In genomic region chr9:43103675-43104299, GRCm38 (mm10) we compare ENCODE assay signal across 9 mouse cellular contexts. TPM values are rescaled to one million over a fixed set of nuclear protein-coding genes. Genes with fewer than 3 reads are reported as not detected.
DNase-seq lines count a peak whose midpoint lies in the region; ATAC-seq and TF ChIP-seq lines count a peak whose summit lies in the region.
"Had no signal": no experiment of that assay in that cellular context is flagged by ENCODE, and none has a peak within 500 bp of the region (broad histone marks: within the 10 kb centered on the region; RNA-seq: fewer than 3 reads in every experiment).

No protein-coding gene starts in this region.

- peak overlapping the region; percentile 96 for H3K4me3 ChIP-seq in lung, embryonic 14.5 days (ENCODE audit: low read depth, low read length)
- peak overlapping the region; percentile 94 for H3K4me3 ChIP-seq in heart, embryonic 13.5 days
- peak overlapping the region; percentile 92 for H3K4me3 ChIP-seq in liver, embryonic 13.5 days (replicated peaks)
- peak overlapping the region; percentile 94 for H3K4me3 ChIP-seq in stomach, embryonic 16.5 days (replicated peaks; ENCODE audit: low read length)

- peak overlapping the region; percentile 92 for H3K9ac ChIP-seq in lung, embryonic 14.5 days
- H3K9ac ChIP-seq in heart, embryonic 13.5 days, result peak overlapping the region; percentile 98
- H3K9ac ChIP-seq in liver, embryonic 13.5 days, result peak overlapping the region; percentile 98
- H3K9ac ChIP-seq in stomach, embryonic 16.5 days (ENCODE audit: low read length), result peak overlapping the region; percentile 50

- WGBS in lung, embryonic 14.5 days, result 12% methylated on average over 4 of the region's 4 CpGs
- 26% methylated on average over 4 of the region's 4 CpGs for WGBS in heart, embryonic 13.5 days
- WGBS in liver, embryonic 13.5 days (ENCODE audit: insufficient replicate concordance), result 31% methylated on average over 4 of the region's 4 CpGs
- 9% methylated on average over 4 of the region's 4 CpGs for WGBS in stomach, embryonic 16.5 days

- H3K9me3 ChIP-seq in lung, embryonic 14.5 days (ENCODE audit: low read depth, low read length), result no peaks in the 10 kb centered on the region
- H3K9me3 ChIP-seq in heart, embryonic 13.5 days, result no peaks in the 10 kb centered on the region
- no peaks in the 10 kb centered on the region for H3K9me3 ChIP-seq in liver, embryonic 13.5 days (replicated peaks)
- no peaks in the 10 kb centered on the region for H3K9me3 ChIP-seq in stomach, embryonic 16.5 days (replicated peaks; ENCODE audit: control insufficient read depth, low read length)

- H3K27me3 ChIP-seq in lung, embryonic 14.5 days (ENCODE audit: insufficient read depth, low read length), result no peaks in the 10 kb centered on the region
- H3K27me3 ChIP-seq in heart, embryonic 13.5 days (replicated peaks), result no peaks in the 10 kb centered on the region
- peaks cover 32% of the 10 kb centered on the region for H3K27me3 ChIP-seq in liver, embryonic 13.5 days
- no peaks in the 10 kb centered on the region for H3K27me3 ChIP-seq in stomach, embryonic 16.5 days (ENCODE audit: control insufficient read depth, insufficient read depth, low read length)

- no peak for ATAC-seq in lung, embryonic 14.5 days (ENCODE audit: insufficient read depth)
- no peak for ATAC-seq in heart, embryonic 13.5 days (ENCODE audit: extremely low read depth, insufficient number of reproducible peaks, low FRiP score, low TSS enrichment)
- ATAC-seq in liver, embryonic 13.5 days (ENCODE audit: low read depth), result no peak
- no peak for ATAC-seq in stomach, embryonic 16.5 days (ENCODE audit: insufficient read depth, low FRiP score)

- H3K36me3 ChIP-seq in lung, embryonic 14.5 days (ENCODE audit: insufficient read depth), result no peaks in the 10 kb centered on the region
- peaks cover 4% of the 10 kb centered on the region; the same call in 1 of the 2 replicates for H3K36me3 ChIP-seq in heart, embryonic 13.5 days
- no peaks in the 10 kb centered on the region for H3K36me3 ChIP-seq in liver, embryonic 13.5 days
- no peaks in the 10 kb centered on the region for H3K36me3 ChIP-seq in stomach, embryonic 16.5 days (ENCODE audit: control insufficient read depth, insufficient read depth, low read length)

- TF ChIP-seq CTCF in lung, embryonic 14.5 days (IDR thresholded peaks at IDR 0.05; ENCODE audit: low read depth), result no peak

- DNase-seq in lung, embryonic 14.5 days, result peak; percentile 48
- DNase-seq in lung, postnatal 14 days, result no peak
- no peak for DNase-seq in liver, embryonic 13.5 days
- DNase-seq in cerebellum, postnatal 4 days (ENCODE audit: low spot score in 2 of 2), result no peak
- no peak for DNase-seq in gastrocnemius, adult 18-20 months (ENCODE audit: low spot score)
- no peak for DNase-seq in adrenal gland, postnatal 36 days

- H3K4me2 ChIP-seq in lung, embryonic 14.5 days, result peak overlapping the region; percentile 77
- H3K4me2 ChIP-seq in heart, embryonic 13.5 days, result peak overlapping the region; percentile 84
- H3K4me2 ChIP-seq in liver, embryonic 13.5 days, result peak overlapping the region; percentile 77
- peak overlapping the region; percentile 87 for H3K4me2 ChIP-seq in stomach, embryonic 16.5 days (ENCODE audit: low read depth, low read length)

- peaks cover 10% of the 10 kb centered on the region for H3K4me1 ChIP-seq in lung, embryonic 14.5 days (ENCODE audit: insufficient read depth)
- H3K4me1 ChIP-seq in heart, embryonic 13.5 days, result peaks cover 56% of the 10 kb centered on the region
- peaks cover 66% of the 10 kb centered on the region for H3K4me1 ChIP-seq in liver, embryonic 13.5 days (replicated peaks)
- H3K4me1 ChIP-seq in stomach, embryonic 16.5 days (ENCODE audit: control insufficient read depth, insufficient read depth, low read length), result peaks cover 19% of the 10 kb centered on the region

- no peak overlapping the region for H3K27ac ChIP-seq in lung, embryonic 14.5 days (ENCODE audit: low read depth)
- peak overlapping the region; percentile 32; the same call in 1 of the 2 replicates for H3K27ac ChIP-seq in heart, embryonic 13.5 days (replicated peaks)
- H3K27ac ChIP-seq in liver, embryonic 13.5 days, result peak overlapping the region; percentile 98
- H3K27ac ChIP-seq in stomach, embryonic 16.5 days (ENCODE audit: low read length), result peak overlapping the region; percentile 13; the same call in 1 of the 2 replicates

RNA-seq across cellular contexts. Expression of gene Arhgef12, which starts 3.3 kb away (rescaled TPM):
- 19.1 and 24.7 TPM in 2 replicates for polyA plus RNA-seq in lung, embryonic 14.5 days (2014; fragmentation: Nextera tagmentation; extraction: Ambion mirVana)
- polyA plus RNA-seq in heart, embryonic 13.5 days (2015; fragmentation: Nextera tagmentation; extraction: Ambion mirVana), result 9.2 and 9.7 TPM in 2 replicates
- polyA plus RNA-seq in liver, embryonic 13.5 days (2015; fragmentation: Nextera tagmentation; extraction: Ambion mirVana), result 4.3 and 5.3 TPM in 2 replicates
- 10.6 and 11.2 TPM in 2 replicates for polyA plus RNA-seq in stomach, embryonic 16.5 days (2015; fragmentation: Nextera tagmentation; extraction: Ambion mirVana)
- total RNA-seq in gastrocnemius, adult 18-20 months (2021), result 10 to 100 TPM; 41.5 to 54.8 TPM
- total RNA-seq in adrenal gland, postnatal 36 days (2021), result 100 to 1,000 TPM; 122 to 142 TPM

RNA-seq across cellular contexts. Expression of gene Tmem136, which starts 12.6 kb away (rescaled TPM):
- polyA plus RNA-seq in lung, embryonic 14.5 days (2014; fragmentation: Nextera tagmentation; extraction: Ambion mirVana), result 5.3 and 5.9 TPM in 2 replicates
- 12.8 and 12.9 TPM in 2 replicates for polyA plus RNA-seq in heart, embryonic 13.5 days (2015; fragmentation: Nextera tagmentation; extraction: Ambion mirVana)
- 0.64 and 0.73 TPM in 2 replicates for polyA plus RNA-seq in liver, embryonic 13.5 days (2015; fragmentation: Nextera tagmentation; extraction: Ambion mirVana)
- polyA plus RNA-seq in stomach, embryonic 16.5 days (2015; fragmentation: Nextera tagmentation; extraction: Ambion mirVana), result 4.0 and 4.5 TPM in 2 replicates
- 1 to 10 TPM; 1.8 to 2.7 TPM for total RNA-seq in gastrocnemius, adult 18-20 months (2021)
- total RNA-seq in adrenal gland, postnatal 36 days (2021), result 1 to 10 TPM; 4.8 to 8.7 TPM
- total RNA-seq: megakaryocyte progenitor cell, adult 5-6 weeks had no signal
